In the genomic region with DNA sequence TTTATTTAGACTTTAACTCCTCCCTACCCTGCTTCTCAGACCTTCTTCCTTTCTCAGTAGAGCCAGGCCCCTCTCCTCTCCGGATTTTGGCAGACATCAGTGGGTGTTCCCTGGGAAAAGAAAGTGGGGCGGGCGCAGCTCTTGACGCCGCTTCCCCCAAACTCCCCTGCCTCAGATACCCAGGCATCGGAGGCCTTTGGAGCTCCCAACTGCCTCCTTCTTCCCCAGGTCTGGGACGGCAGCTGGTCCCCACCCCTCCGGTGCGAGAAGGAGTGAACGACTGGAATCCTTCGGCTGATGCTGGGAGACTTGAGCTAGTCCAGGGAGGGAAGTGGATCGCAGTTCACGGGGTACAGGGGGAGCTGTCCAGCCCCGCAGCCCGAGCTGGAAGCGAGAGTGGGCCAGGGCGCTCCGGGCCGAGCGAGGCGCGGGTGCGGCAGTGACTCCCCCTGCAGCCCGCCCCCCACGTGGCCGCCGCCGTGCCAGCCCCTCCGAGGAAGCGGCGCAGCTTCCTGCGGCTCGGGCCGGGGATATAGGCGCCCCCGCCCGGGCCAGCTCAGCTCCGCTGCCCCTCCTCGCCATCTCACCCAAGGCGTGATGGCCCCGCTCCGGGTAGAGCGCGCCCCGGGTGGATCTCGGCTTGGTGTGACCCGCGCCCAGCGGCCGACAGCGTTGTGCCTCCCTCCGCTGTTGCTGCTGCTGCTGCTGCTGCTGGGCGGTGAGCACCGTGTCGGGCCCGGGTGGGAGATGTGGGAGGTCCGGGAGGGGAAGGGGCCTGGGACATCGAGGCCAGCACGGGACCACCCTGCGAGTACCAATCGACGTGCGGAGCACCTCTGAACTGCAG, we compare ENCODE assay signal across 8 mouse cellular contexts. TPM values are rescaled to one million over a fixed set of nuclear protein-coding genes. Genes with fewer than 3 reads are reported as not detected.
DNase-seq lines count a peak whose midpoint lies in the region; ATAC-seq and TF ChIP-seq lines count a peak whose summit lies in the region.

A gene (plus strand): TSS at position 174 of the 847 bp plus-strand sequence.

- H3K9me3 ChIP-seq in intestine, embryonic 15.5 days, result no peaks in the 10 kb centered on the region
- no peaks in the 10 kb centered on the region for H3K9me3 ChIP-seq in midbrain, embryonic 16.5 days (replicated peaks; ENCODE audit: control insufficient read depth, low read length, poor library complexity, severe bottlenecking)

- no peaks in the 10 kb centered on the region for H3K36me3 ChIP-seq in intestine, embryonic 15.5 days
- H3K36me3 ChIP-seq in midbrain, embryonic 16.5 days (ENCODE audit: control insufficient read depth, insufficient read depth, low read length), result no peaks in the 10 kb centered on the region

- peak; percentile 75 for ATAC-seq in intestine, embryonic 15.5 days
- peak; percentile 76 for ATAC-seq in midbrain, embryonic 16.5 days

- H3K27me3 ChIP-seq in intestine, embryonic 15.5 days (replicated peaks), result no peaks in the 10 kb centered on the region
- peaks cover 24% of the 10 kb centered on the region for H3K27me3 ChIP-seq in midbrain, embryonic 16.5 days (ENCODE audit: control insufficient read depth, insufficient read depth, low read depth, low read length)

- DNase-seq in left cerebral cortex, adult 18-20 months (ENCODE audit: low spot score in 2 of 2), result peak in 1 of 2 experiments; percentile 27
- DNase-seq in left cerebral cortex, adult 11 months (ENCODE audit: low spot score), result no peak
- peak; percentile 99 for DNase-seq in heart, adult 11 months
- DNase-seq in liver, result peak; percentile 43
- DNase-seq in thymus, postnatal 36 days, result peak; percentile 41 to 59

- TF ChIP-seq CTCF in cortical plate, adult 2 months (IDR thresholded peaks at IDR 0.05; ENCODE audit: extremely low read depth, insufficient read depth, low read length), result no peak

- H3K9ac ChIP-seq in intestine, embryonic 15.5 days, result peak within 1 kb of the TSS; percentile 67
- peak within 1 kb of the TSS; percentile 89 for H3K9ac ChIP-seq in midbrain, embryonic 16.5 days (ENCODE audit: low read depth, low read length)

- peak within 1 kb of the TSS; percentile 89 for H3K27ac ChIP-seq in cortical plate, adult 2 months (ENCODE audit: insufficient read depth, low read length)
- H3K27ac ChIP-seq in intestine, embryonic 15.5 days, result peak within 1 kb of the TSS; percentile 89
- H3K27ac ChIP-seq in midbrain, embryonic 16.5 days (ENCODE audit: low read length), result peak within 1 kb of the TSS; percentile 42; the same call in 1 of the 2 replicates

- under 1% methylated on average over 58 of the region's 63 CpGs for WGBS in intestine, embryonic 15.5 days
- WGBS in midbrain, embryonic 16.5 days, result under 1% methylated on average over 54 of the region's 63 CpGs

- H3K4me3 ChIP-seq in cortical plate, adult 2 months (ENCODE audit: insufficient read depth, low read length), result peak within 1 kb of the TSS; percentile 61
- H3K4me3 ChIP-seq in intestine, embryonic 15.5 days (replicated peaks), result peak within 1 kb of the TSS; percentile 56
- H3K4me3 ChIP-seq in midbrain, embryonic 16.5 days (ENCODE audit: low read depth, low read length), result peak within 1 kb of the TSS; percentile 75

- peak within 1 kb of the TSS; percentile 87 for H3K4me2 ChIP-seq in intestine, embryonic 15.5 days (replicated peaks)
- H3K4me2 ChIP-seq in midbrain, embryonic 16.5 days (ENCODE audit: low read length), result peak within 1 kb of the TSS; percentile 94

- no peak for TF ChIP-seq POLR2A in cortical plate, adult 2 months (IDR thresholded peaks at IDR 0.05; ENCODE audit: extremely low read depth, insufficient read depth, low read length)

- no peaks in the 10 kb centered on the region; the same call in 1 of the 2 replicates for H3K4me1 ChIP-seq in cortical plate, adult 2 months (ENCODE audit: control insufficient read depth, insufficient read depth, low read length)
- H3K4me1 ChIP-seq in intestine, embryonic 15.5 days (replicated peaks), result peaks cover 15% of the 10 kb centered on the region
- H3K4me1 ChIP-seq in midbrain, embryonic 16.5 days (ENCODE audit: control insufficient read depth, insufficient read depth, low read length), result peaks cover 4% of the 10 kb centered on the region

RNA-seq across cellular contexts. Expression of the gene that starts here (rescaled TPM):
- total RNA-seq in left cerebral cortex, adult 18-20 months (2021), result 10 to 100 TPM; 31.4 to 37.8 TPM
- polyA plus RNA-seq in cortical plate, adult 2 months (2012; rRNA removed), result 65.8 and 69.6 TPM in 2 replicates
- 98.5 and 114 TPM in 2 replicates for polyA plus RNA-seq in intestine, embryonic 15.5 days (2015; fragmentation: Nextera tagmentation; extraction: Ambion mirVana)
- polyA plus RNA-seq in midbrain, embryonic 16.5 days (2015; fragmentation: Nextera tagmentation; extraction: Ambion mirVana), result 79.5 and 83.8 TPM in 2 replicates
